Mouse (Mus musculus) MEL-GATA-1-ER (cell line): ENCODE measurements at regions not wholly inside any gene's neighbourhood (a gene's known extent, or its start where the extent isn't known, plus 50 kb on each side); places are given as distances from the start of the nearest gene placed in this dataset.

Source experiments
- DNase-seq: peaks from one replicate; pipeline ENCODE4 v3.0.0-alpha.2; 2012; ENCODE audit warnings: low read depth; ENCODE audit errors: extremely low read depth

DNA sequence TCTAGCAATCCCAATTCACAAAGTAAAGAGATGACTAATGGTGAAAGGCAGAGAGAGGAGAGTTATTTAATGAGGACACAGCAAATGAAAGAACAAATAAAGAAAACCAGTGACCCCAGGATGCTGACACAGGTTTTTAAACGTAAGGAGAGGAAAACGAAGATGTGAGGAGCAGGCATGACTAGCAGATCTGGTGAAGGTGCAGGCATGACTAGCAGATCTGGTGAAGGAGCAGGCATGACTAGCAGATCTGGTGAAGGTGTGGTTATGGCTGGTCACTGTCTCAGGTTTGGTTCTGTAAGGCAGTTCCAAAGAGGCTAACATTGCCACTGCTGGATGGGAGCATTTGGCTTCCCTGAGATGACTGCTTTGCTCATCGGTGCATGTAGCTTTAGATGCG is 57.0 kb downstream of the Mbl2 start:
- no peak for DNase-seq

DNA sequence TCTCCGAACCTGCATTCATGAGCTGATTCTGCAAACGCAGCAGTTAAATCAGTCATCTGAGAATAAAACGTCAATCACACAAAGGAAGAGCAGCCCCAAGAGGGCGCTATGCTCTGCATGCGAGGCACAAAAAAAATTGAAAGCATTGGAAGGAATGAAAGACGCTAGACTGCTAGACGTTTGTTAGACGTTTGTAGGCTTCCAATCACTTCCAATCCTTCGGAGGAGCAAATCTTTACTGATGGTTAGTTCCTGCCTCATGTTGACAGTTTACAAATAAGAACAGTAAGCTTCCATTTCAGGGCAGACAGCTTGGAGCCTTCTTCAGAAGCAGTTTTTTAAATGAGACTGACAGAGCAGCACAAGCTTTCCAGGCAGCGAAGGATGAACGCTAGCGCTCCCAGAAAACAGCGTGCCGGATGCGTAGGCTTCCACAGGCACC is 62.5 kb downstream of the Mbl2 start:
- DNase-seq = no peak

DNA sequence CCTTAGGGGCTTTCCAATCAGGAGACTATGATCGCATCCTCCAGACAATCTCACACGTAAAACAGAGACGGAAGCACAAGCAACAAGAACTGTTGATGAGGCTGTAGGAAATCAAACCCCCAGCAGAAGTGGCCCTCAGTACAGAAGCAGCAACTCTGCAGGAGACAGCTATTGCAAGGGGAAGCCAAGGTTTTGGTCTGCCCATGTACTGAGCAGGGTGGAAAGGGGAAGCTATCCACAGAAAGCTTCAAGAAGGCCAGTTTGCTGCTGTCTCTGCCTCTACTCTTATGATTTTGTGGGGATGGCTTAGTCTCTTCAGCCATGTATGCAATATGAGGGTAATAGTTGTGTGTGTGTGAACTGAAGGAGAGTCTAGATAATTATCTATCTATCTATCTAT is 63.3 kb downstream of the Mbl2 start:
- DNase-seq = no peak

DNA sequence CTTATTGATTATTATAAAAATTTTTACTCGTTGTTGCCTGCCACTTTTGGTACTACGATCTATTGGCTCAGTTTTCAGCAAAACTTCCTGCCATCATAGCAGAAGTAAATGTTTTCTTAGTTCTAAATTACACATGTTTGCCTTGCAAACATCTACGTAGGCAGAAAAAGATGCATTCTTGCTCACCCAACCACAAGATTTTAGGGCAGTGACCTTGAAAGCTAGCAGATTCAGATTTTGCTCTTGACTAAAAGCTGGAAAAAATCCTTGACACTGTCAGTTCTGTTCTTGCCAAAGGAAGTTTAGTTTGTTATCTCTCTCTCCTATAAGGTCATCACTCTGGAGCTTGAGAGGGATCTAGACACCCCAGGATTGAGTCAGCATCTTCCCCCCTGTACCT is 66.8 kb downstream of the Mbl2 start:
- DNase-seq = no peak

DNA sequence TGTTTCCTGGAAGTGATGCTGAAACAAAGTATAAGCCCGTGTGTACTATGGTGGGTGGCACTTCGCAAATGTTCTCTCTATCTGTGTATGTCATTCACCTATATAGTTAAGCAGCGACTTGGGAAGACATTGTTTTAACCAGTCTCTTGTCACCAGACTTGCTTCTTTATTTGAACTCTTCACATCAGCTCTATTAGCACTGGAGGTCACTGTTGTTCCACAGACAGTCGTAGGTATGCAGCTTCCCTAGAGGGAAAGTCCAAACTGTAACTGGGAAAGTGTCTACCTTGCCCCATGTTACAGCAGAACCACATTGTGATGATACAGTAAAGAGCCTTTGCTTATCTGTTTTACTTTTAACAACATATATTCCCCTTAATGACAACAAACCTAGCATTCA is 69.5 kb downstream of the Mbl2 start:
- DNase-seq = no peak

DNA sequence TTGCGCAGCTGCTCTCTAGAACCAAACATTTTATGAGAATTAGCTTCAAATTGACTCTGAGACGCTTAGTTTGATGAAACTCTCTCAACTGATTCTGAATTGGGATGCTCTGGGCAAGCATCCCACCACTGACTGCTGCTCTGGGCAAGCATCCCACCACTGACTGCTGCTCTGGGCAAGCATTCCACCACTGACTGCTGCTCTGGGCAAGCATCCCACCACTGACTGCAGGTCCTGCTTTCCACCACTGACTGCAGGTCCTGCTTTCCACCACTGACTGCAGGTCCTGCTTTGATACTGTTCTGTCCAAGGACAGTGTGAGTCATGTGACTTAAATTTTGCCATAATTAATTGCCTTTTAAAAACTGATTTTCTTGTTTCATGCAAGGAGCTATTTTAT is 73.6 kb downstream of the Mbl2 start:
- no peak for DNase-seq

DNA sequence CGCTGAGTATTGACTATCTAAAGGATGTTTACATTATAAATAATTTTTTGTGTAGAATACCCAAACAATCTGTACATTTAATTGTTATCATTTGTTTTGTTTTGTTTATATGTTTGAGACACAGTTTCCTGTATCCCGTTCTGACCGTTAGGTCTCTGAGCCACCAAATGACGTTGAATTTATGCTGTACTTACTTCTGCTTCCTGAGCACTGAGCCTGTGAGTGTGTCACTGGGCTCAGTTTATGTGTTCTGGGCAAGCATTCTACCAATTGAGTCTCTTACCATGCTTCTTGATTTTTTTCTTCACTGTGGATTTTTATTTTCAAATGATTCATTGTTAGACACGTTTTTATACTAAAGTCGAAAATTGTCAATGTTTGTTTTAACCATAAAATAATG is 74.2 kb downstream of the Mbl2 start:
- no peak for DNase-seq

DNA sequence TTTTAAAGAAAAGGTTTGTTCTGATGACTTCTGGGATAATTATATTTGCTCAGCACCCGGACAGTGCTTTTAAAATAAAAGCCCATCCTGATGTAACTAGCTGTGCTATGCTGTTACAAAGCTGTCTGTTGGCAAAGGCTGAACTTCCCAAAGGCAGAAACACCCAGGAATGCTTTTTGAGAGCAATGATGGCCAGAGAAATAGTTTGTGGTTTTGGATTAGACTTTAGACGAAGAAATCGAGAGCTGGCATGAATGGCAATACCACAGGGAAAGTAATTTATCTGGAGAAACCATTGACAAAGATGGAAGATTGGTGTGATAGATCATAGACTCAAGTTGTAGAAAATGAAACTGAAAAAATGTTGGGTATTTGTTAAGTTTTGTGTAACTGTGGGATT is 84.6 kb downstream of the Mbl2 start:
- no peak for DNase-seq

DNA sequence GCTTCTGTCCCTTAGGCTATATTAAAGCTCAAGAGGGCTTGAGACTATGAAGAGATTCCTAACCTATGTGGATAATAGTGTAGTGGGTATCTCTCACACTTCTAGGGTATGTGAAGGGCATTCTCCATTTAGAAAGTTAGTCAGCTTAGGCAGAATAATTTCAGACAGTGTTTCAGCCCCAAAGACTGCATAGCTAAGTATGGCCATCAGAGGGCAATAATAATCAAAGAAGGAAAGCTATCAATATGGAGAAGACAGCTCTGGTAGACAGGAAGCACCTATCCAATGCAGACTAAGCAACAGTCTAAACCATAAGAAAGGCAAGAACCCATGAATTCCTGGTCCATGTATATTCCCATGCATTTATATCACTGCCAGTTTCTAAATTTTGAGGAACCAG is 95.0 kb downstream of the Mbl2 start:
- no peak for DNase-seq

DNA sequence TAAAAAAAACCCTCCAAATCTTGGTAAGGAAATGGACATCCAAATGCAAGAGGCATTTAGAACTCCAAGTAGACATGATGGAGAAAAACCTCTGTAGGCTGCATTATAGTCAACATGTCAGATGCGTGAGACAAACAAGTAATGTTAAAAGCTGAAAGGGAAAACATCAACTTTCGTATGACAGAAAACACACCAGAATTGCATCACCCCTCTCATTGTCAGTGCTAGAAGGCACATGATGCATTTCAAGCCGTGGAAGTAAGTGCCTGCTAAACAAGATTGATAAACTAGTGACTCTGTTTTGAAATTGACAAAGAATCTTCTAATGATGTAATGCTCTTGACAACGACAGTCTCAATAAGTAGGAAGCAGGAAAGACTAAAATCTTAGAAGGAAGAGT is 96.1 kb downstream of the Mbl2 start:
- no peak for DNase-seq

DNA sequence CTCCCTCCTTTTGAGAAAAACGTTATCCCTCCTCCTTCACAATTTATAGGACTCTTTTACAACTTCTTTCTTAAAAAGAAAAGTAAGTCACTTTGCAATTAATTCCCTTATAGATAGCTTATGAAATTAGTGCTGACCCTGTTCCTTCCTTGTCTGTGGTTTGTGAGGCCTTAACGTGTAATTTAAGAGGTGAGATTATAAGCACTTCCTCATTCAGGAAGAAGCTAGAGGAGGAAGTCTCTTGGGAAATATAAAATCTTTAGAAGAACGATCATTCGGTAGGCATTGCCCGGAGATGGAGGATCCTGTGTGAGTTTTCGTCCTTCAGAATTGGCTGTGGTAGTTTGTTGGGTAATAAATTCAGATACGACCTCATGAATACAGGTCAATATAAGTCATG is 98.0 kb downstream of the Mbl2 start:
- peak; percentile 8 for DNase-seq

DNA sequence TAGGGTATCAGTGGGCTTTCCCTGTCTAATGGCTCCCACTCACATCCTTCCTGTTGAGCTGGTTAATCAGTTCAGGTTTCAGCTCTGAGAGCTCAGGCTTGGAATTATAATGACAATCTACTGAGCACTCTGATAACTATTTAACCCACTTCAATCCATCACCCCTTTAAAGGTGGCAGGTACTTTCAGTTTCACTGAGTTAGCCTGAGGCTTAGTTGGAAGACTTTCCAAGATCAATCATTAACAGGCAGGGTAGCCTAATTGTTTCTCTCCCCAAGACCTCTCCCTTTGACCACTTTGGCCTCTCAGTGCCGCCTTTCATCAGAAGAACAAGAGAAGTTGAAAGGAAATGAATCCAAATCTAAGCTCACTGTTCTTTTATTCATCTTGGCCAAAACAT is 99.1 kb downstream of the Mbl2 start:
- DNase-seq = no peak

DNA sequence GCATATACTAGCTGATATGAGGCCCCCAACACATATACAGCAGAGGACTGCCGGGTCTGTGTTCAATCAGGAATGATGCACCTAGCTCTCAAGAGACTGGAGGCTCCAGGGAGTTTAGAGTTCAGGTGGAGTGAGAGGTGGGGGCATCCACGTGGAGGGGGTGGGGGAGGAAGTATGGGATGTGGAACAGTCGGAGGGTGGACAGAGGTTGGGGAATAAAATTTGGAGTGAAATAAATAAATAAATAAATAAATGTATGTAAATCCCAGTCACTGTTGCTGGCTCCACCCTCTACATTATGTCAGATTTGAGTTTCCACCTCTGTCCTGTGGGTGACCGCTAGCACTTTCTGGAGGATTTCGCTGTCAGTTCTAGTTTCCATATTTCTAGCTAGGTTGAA is 111.7 kb downstream of the Mbl2 start:
- DNase-seq = no peak

DNA sequence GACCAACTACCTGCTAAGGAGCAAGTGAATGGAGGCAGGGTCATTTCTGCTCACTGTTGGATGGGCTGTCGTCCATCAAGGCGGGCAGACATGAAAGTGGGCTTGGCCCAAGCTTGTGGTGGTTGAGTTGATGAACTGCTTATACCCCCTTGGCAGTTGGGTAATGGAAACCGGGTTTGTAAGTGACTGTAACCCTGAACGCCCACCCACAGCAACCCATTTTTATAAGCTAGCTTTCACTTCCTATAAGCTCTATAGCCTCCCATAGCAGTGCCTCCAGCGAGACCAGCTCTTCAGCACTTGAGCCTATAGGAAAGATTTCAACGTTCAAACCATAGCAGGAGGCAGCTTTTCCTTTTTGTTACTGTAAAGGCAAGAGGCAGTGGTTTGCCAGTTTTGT is 116.2 kb downstream of the Mbl2 start:
- no peak for DNase-seq

DNA sequence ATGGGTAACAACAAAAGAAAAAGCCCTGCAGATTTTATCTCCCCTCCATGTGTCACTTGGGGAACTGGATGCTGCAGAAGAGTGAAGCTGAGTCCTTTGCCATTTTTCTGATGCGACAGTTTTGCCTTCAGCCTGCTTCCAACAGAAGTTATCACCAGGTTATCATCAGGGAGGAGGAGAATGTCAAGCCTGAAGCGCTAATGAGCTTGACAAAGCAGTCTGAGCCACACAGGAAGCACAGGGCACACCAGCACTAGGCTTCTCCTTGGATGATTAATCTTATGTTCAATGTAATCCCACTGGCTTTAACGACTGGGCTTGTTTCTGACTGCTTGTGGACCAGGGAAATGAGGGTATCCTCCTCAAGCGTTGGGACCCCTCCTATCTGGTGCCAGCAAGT is 122.2 kb downstream of the Mbl2 start:
- no peak for DNase-seq

DNA sequence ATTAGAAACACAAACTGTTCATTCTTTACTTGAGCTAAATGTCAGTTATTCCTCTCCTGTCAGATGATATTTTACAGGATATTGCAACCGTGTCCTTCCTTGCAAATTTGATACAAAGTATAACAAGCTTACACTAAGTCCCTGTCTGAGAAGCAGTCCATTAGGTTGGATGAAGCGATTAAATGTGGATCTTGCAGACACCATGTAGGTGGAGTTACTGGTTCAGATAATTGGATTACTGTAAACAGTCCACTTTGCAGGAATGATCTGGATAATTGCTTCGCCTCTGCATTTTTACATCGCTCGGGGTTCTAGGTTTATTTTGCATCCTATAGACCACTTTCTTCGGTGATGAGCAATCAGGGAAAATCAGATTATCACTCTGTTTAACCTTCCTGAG is 126.2 kb downstream of the Mbl2 start:
- DNase-seq = no peak

DNA sequence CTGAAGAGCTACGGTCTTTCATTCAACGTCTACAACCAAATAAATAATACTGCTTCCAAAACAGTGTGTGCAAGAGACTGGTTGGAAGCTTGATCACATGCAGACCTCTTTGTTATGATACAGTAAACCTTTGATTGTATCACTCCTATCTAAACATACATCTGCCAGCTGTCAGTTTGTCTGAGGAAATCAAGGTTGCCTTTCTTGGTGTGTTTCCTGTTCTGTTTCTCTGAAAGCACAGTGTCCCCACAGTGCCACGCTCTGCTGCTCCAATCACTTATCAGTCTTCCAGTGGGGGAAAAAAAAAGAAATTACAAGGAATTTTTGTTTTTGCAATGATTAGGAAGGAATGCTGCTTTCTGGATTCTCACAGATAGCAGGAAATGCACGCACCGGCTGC is 139.2 kb downstream of the Mbl2 start:
- DNase-seq = no peak

DNA sequence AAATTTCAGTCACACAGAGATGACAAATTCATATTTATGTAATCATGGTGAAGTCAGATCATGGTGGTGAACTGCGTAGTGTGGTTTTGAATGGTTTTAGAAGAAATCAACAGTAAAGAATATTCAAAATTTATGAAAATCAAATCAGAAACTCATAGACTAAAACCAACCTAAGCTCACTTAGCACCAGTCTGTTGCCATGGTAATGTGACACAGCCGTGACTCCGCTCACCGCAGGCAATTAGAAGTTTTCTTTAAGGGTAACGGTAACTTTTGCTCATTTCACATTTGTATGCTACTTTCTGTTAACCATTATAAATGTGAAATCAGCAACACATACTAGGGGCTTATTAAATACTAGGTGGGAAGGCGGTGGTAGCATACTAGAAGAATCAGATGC is 147.0 kb downstream of the Mbl2 start:
- DNase-seq = no peak

DNA sequence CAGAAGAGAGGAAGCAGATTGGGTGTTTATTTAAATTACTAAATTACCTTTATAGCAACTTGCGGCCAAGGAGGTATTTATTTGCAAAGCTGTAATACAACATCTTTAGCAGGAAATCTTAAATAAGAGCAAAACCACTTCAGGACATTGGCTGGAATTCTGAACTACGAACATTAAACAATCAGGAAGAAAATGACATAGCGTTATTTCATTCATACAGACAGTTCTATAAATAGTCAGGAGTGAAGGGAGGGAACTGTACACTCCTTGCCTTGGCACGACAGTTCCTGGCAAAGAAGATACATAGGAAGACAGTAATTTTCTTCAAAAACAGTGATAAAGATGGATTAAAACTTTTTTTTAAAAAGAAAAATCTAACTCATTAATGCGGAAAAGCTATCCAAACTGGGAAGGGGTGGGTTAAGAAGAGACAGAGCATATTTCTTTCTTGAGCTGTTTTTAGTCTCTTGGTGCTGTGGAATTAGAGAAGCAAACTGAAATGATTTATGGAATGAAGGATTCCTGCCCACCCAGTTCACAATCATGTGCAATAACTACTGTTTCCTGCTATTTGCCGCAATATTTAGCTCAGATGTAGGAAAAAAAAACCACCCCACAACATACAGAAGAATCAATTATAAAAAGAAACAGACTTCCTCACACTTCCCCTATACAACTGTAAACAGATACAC is 147.9 kb downstream of the Mbl2 start:
- DNase-seq = no peak

DNA sequence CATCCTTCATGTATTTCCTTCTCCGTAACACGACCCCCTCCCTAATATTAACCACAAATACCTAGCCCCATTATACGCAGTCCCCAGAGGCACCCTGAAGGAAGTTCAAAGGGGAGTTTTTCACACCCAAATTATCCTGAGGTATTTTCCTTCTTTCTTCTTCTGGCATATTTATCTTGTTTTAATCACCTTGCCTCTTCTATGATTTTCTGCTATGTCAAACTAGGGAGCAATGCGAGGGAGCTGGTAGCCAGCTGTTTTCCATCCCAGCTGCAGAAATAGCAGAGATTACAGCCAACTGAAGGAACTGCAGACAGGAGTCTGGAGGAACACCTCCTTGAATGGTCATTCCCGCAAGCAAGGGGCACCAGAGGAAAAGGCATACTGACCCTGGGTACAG is 155.7 kb downstream of the Dkk1 start:
- DNase-seq = no peak

DNA sequence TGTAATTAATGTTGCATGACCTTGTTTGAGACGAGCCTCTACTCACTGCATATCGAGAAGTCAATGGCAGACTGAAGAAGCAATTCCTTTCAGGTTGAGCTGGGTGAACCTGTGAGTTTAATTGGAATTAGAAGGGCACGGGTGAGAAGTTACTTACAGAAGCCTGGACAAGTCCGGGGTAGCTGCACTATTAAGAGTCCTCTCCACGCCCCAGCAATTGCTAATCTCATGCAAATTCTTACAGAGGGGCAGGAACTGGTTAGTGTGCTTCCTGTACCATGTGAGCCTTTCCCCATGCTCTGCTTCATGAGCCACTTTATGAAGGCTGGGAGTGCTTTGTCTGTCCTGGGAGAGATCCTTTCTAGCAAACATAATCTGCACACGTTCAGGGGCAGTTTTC is 142.5 kb downstream of the Dkk1 start:
- no peak for DNase-seq

DNA sequence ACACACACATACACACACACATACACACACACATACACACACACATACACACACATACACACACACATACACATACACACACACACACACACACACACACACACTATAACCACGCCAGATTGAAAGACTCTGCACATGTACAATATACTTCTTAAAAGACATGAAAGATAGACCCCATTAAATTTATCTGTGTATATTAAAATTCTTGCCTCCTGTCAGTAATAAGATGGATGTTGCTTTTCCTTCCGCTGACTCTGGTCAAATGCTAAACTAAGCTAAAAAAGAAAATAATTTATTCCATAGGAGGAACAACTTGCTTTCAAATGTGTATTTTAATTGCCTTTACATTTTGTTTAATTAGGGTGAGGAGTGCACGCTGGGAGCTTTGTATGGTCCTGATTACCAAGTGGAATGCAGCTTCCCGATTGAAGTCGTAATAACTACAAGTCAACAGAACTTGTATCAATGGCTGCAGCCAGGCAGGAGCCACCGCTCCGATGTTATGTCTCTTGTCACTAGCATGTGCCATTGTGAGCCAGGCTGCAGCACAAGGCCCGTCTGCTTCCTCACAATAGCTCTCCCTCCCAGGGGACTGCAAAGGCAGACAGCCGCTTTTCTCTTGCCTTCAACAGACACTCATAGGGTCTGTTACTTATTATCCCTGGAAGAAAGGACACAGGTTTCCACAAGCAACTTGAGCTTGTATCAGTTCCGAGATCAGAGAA is 129.7 kb downstream of the Dkk1 start:
- no peak for DNase-seq

DNA sequence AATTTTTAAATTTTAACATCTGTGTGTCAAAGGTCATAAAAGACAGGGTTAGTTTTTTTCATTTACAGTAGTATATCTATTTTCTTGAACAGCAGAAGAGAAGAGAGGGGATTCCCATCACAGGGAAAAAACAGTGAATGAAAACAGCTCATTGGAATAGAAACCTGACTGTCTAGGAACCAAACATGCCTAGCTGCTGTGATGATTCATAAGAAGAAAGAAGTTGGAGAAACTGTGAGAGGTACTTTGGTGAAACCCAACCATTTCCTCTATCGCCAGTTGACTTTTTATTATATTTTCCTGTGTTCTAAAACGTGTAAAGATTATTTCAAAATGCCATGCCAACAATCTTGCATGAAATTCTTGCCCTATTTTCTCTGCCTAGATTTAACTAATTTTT is 123.8 kb downstream of the Dkk1 start:
- DNase-seq = no peak
